Mouse (Mus musculus) neural tube, embryonic 13.5 days (tissue): ENCODE measurements around the gene Cacna2d4. TPM values are rescaled to one million over a fixed set of nuclear protein-coding genes. Genes with fewer than 3 reads are reported as not detected.

Experiments used
- ATAC-seq: fragments of 200-750 bp; cut with Nextera tagmentation; 2 replicates; pipeline ENCODE4 v1.8.0; 2017; ENCODE audit warnings: low read depth, mild to moderate bottlenecking, moderate TSS enrichment, moderate library complexity
- H3K27ac ChIP-seq: fragments of 300-500 bp; sonication (generic); replicated peaks from 2 replicates; pipeline ENCODE4 v1.5.1; 2015; ENCODE audit warnings: moderate library complexity, mild to moderate bottlenecking, inconsistent platforms
- H3K27me3 ChIP-seq: fragments of 300-500 bp; sonication (generic); 2 replicates; pipeline ENCODE4 v1.6.1; 2015; ENCODE audit warnings: mild to moderate bottlenecking, inconsistent platforms
- H3K36me3 ChIP-seq: fragments of 300-500 bp; sonication (generic); 2 replicates; pipeline ENCODE4 v1.6.1; 2015; ENCODE audit warnings: mild to moderate bottlenecking, inconsistent platforms
- H3K4me1 ChIP-seq: fragments of 300-500 bp; sonication (generic); replicated peaks from 2 replicates; pipeline ENCODE4 v1.6.1; 2015; ENCODE audit warnings: inconsistent platforms
- H3K4me2 ChIP-seq: fragments of 300-500 bp; sonication (generic); 2 replicates; pipeline ENCODE4 v1.6.1; 2015; ENCODE audit warnings: inconsistent platforms, mild to moderate bottlenecking, moderate library complexity
- H3K4me3 ChIP-seq: fragments of 300-500 bp; sonication (generic); 2 replicates; pipeline ENCODE4 v1.5.1; 2015; ENCODE audit warnings: mild to moderate bottlenecking, inconsistent platforms
- H3K9ac ChIP-seq: fragments of 300-500 bp; sonication (generic); 2 replicates; pipeline ENCODE4 v1.6.1; 2015; ENCODE audit warnings: moderate library complexity, mild to moderate bottlenecking, inconsistent platforms
- H3K9me3 ChIP-seq: fragments of 300-500 bp; sonication (generic); 2 replicates; pipeline ENCODE4 v1.6.1; 2016; ENCODE audit warnings: inconsistent platforms
- WGBS: fragments of 180-500 bp; shearing (Covaris S2); methylation state at CpG from one replicate; pipeline ENCODE4 v1.1.7; 2015; 5-methylcytosine and 5-hydroxymethylcytosine counted together
- polyA plus RNA-seq: library from polyadenylated mRNA; unstranded; fragments of >200 nt; fragmentation: Nextera tagmentation; extraction: Ambion mirVana; gene quantifications from 2 replicates; pipeline ENCODE4 v1.2.1, GENCODE M21; 2015

Gene Cacna2d4
- polyA plus RNA-seq, 1 experiment from 2014 or later, result 0.17 TPM

GRCm38 (mm10) chr6:119401545-119402304 is 165.4 kb downstream of the Cacna2d4 start:
- H3K9me3 ChIP-seq, result no peaks in the 10 kb centered on the region
- WGBS, result 90% methylated on average over 8 of the region's 8 CpGs
- ATAC-seq, result no peak
- no peak overlapping the region for H3K4me2 ChIP-seq
- no peaks in the 10 kb centered on the region for H3K4me1 ChIP-seq
- H3K9ac ChIP-seq, result no peak overlapping the region
- H3K4me3 ChIP-seq, result no peak overlapping the region
- no peak overlapping the region for H3K27ac ChIP-seq
- H3K27me3 ChIP-seq, result no peaks in the 10 kb centered on the region
- no peaks in the 10 kb centered on the region for H3K36me3 ChIP-seq

Other genes with a start within 250 kb of the Cacna2d4 start
- gene Dcp1b, start 61.3 kb upstream of the Cacna2d4 start, polyA plus RNA-seq, result 11.2 and 12.8 TPM in 2 replicates
- gene Cacna1c, start 40.1 kb upstream of the Cacna2d4 start, polyA plus RNA-seq, result 5.0 and 5.9 TPM in 2 replicates
- gene Lrtm2, start 94.2 kb downstream of the Cacna2d4 start, polyA plus RNA-seq, result 3.4 and 3.8 TPM in 2 replicates
- gene Adipor2, start 181.2 kb downstream of the Cacna2d4 start, polyA plus RNA-seq, result 33.4 and 39.2 TPM in 2 replicates
- 2.8 and 3.0 TPM in 2 replicates for gene Fbxl14, start 243.1 kb downstream of the Cacna2d4 start, polyA plus RNA-seq